Mouse (Mus musculus) midbrain, embryonic 16.5 days (tissue): ENCODE measurements around the gene Lyrm4. TPM values are rescaled to one million over a fixed set of nuclear protein-coding genes. Genes with fewer than 3 reads are reported as not detected.

Source experiments
- ATAC-seq: fragments of 200-750 bp; cut with Nextera tagmentation; 2 replicates; pipeline ENCODE4 v1.8.0; 2017; ENCODE audit warnings: moderate TSS enrichment
- H3K27ac ChIP-seq: fragments of 300-500 bp; sonication (generic); 2 replicates; pipeline ENCODE4 v1.5.1; 2014; ENCODE audit warnings: mild to moderate bottlenecking, low read length, mixed read lengths
- H3K27me3 ChIP-seq: fragments of 300-500 bp; sonication (generic); 2 replicates; pipeline ENCODE4 v1.6.1; 2014; ENCODE audit warnings: low read depth, low read length, mixed read lengths; ENCODE audit not compliant: control insufficient read depth, insufficient read depth
- H3K36me3 ChIP-seq: fragments of 300-500 bp; sonication (generic); 2 replicates; pipeline ENCODE4 v1.6.1; 2014; ENCODE audit warnings: mild to moderate bottlenecking, low read length, moderate library complexity, mixed read lengths; ENCODE audit not compliant: control insufficient read depth, insufficient read depth
- H3K4me1 ChIP-seq: fragments of 300-500 bp; sonication (generic); 2 replicates; pipeline ENCODE4 v1.6.1; 2014; ENCODE audit warnings: mild to moderate bottlenecking, low read length, mixed read lengths; ENCODE audit not compliant: control insufficient read depth, insufficient read depth
- H3K4me2 ChIP-seq: fragments of 300-500 bp; sonication (generic); 2 replicates; pipeline ENCODE4 v1.6.1; 2014; ENCODE audit warnings: mild to moderate bottlenecking, low read length, mixed read lengths
- H3K4me3 ChIP-seq: fragments of 300-500 bp; sonication (generic); 2 replicates; pipeline ENCODE4 v1.5.1; 2014; ENCODE audit warnings: low read depth, mild to moderate bottlenecking, low read length, moderate library complexity, mixed read lengths
- H3K9ac ChIP-seq: fragments of 300-500 bp; sonication (generic); 2 replicates; pipeline ENCODE4 v1.6.1; 2014; ENCODE audit warnings: low read depth, low read length, mixed read lengths
- H3K9me3 ChIP-seq: fragments of 300-500 bp; sonication (generic); replicated peaks from 2 replicates; pipeline ENCODE4 v1.6.1; 2014; ENCODE audit warnings: mild to moderate bottlenecking, low read length, mixed read lengths; ENCODE audit not compliant: control insufficient read depth, poor library complexity, severe bottlenecking
- WGBS: fragments of 180-500 bp; shearing (Covaris S2); extraction: QIAGEN DNeasy Blood & Tissue Kit; methylation state at CpG from one replicate; pipeline ENCODE4 v1.1.7; 2014; 5-methylcytosine and 5-hydroxymethylcytosine counted together
- polyA plus RNA-seq: library from polyadenylated mRNA; unstranded; fragments of >200 nt; fragmentation: Nextera tagmentation; extraction: Ambion mirVana; gene quantifications from 2 replicates; pipeline ENCODE4 v1.2.1, GENCODE M21; 2015

Gene Lyrm4
- polyA plus RNA-seq, 1 experiment from 2014 or later = 45.5 TPM

DNA sequence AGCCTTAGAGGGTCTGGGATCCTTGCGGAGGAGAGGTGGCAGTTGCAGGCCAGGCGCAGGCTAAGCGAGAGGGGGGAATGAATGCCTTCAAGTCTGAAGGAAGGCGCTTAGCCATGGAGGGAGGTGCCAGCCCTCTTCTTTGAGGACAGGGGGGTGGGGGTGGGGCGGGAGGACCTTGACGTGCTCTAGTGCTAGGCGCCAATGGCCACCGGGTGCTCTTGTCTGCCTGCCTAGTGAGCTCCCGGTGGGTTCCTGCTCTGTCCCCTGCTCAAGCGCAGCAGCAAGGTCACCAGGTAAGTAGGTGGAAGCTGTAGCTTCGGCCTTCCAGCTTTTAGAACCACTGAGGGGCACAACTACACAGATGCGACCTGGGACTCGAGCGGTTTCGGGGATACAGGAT is 149.6 kb downstream of the Lyrm4 start:
- Histone ChIP-seq H3K36me3 (no peaks in the 10 kb centered on the region), H3K9ac (peak overlapping the region; percentile 68; the same call in 1 of the 2 replicates), H3K9me3 (no peaks in the 10 kb centered on the region), H3K4me2 (peak overlapping the region; percentile 100), H3K27ac (no peak overlapping the region), H3K4me1 (peaks cover 14% of the 10 kb centered on the region; the same call in 1 of the 2 replicates), H3K4me3 (peak overlapping the region; percentile 51), H3K27me3 (peaks cover 18% of the 10 kb centered on the region)
- 4% methylated on average over 14 of the region's 15 CpGs for WGBS
- no peak for ATAC-seq

DNA sequence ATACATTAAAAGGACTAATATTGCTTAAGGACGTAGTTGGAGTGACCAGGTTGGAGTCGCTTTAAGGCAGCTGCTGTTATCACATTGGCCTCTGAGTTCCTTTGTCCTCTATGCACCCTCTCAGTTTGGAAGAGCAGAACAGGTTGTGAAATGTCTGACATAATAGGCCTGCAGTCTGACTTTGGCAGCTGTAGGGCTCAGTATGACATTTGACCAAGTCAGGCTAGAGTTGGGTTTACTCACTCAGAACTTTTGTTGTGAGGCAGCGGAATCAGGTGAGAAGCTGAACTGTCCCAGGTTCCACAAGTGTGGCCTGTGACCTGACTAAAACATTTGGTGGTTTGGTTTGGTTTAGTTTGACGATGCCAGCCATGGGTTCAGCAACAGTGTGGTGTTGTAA is 153.7 kb downstream of the Lyrm4 start:
- Histone ChIP-seq H3K36me3 (no peaks in the 10 kb centered on the region), H3K9me3 (no peaks in the 10 kb centered on the region), H3K9ac (no peak overlapping the region), H3K4me2 (no peak overlapping the region), H3K27ac (no peak overlapping the region), H3K27me3 (peaks cover 11% of the 10 kb centered on the region), H3K4me3 (no peak overlapping the region), H3K4me1 (peaks cover 8% of the 10 kb centered on the region; the same call in 1 of the 2 replicates)
- WGBS = 92% methylated on average over 4 of the region's 4 CpGs
- ATAC-seq = no peak

DNA sequence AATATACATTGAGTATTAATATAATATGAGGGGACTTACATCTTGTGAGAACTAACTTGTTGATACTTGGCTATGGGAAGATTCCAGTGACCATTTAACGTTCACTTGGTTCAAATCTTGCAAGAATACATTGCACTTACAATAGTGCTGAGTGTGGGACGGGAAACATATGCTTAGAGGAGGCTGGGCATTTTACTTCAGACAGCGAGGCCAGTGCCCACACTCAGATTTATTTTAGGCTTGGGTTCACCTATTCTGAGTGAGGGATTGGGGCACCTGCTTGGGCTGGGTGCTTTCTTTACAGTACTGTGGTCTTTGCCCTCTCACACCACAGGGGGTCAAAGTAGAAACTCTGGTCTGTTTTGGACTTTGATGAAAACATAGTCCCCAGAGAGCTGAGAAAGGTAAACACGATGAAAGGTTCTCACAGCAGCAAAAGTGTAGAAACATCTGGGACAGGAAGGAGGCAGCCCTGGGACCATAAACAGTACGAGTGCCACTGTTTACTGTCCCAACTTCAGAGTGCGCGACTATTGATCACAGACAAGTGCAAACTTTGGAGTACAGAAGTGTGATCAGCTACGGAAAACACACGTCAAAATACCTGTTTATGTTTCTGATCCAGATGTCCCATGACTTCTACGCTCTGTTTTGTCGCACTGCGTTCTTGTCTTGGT is 157.8 kb downstream of the Lyrm4 start:
- Histone ChIP-seq H3K4me2 (no peak overlapping the region), H3K9me3 (no peaks in the 10 kb centered on the region), H3K9ac (no peak overlapping the region), H3K36me3 (no peaks in the 10 kb centered on the region), H3K27ac (no peak overlapping the region), H3K4me1 (no peaks in the 10 kb centered on the region), H3K27me3 (no peaks in the 10 kb centered on the region), H3K4me3 (no peak overlapping the region)
- ATAC-seq = no peak
- WGBS = 82% methylated on average over 12 of the region's 12 CpGs

DNA sequence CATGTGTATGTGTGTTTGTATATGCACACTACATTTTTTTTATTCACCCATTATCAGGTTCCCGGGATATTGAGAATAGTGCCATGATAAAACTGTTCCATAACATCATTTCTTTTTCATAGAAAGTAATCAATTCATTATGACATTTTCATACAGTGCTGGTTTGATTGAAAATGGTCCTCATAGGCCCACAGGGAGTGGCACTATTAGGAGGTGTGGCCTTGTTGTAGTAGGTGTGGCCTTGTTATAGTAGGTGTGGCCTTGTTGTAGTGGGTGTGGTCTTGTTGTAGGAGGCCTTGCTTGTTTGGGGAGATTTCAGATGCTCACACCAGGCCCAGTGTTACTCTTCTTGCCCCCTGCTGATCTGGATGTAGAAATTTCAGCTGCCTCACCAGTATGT is 158.8 kb downstream of the Lyrm4 start, which contains the start of gene Ppp1r3g:
TSS of gene Ppp1r3g (plus strand) at position 301 of the 400 bp plus-strand sequence.
- 100% methylated on average over 1 of the region's 1 CpGs for WGBS
- Histone ChIP-seq H3K4me3 (no peak within 1 kb of the TSS), H3K9ac (no peak within 1 kb of the TSS)

DNA sequence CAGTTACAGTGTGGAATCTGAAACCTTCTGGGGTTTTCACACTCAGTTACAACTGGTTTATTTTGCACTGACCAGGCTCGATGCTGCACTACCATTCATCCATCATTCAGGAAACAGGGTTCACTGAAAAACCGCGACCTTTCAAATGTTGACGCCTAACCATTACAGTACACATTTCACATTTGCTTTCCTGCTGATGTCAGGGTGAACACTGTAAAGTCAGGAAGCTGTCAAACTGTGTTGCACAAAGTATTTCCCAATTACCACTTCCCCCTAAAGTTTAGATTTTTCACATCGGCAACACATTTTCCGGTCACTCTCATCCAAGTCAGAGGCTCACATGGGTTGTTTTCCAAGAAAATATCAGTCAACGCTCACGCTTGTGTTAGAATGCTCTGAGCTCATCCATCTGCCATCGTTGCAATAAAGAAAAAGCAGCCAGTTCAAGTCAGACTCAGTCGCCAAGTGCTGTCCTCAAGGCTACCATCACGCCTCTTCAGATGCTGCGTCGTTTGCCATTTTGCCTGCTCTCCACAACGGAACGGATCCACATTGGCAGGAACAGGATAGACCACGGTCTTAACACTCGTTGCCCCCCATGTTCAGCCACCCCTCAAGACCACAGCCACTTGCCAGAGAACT is 167.4 kb downstream of the Lyrm4 start:
- H3K9me3 ChIP-seq = no peaks in the 10 kb centered on the region
- no peaks in the 10 kb centered on the region for H3K4me1 ChIP-seq
- H3K36me3 ChIP-seq = no peaks in the 10 kb centered on the region
- no peaks in the 10 kb centered on the region for H3K27me3 ChIP-seq
- no peak overlapping the region for H3K27ac ChIP-seq
- H3K4me2 ChIP-seq = no peak overlapping the region
- WGBS = 90% methylated on average over 17 of the region's 17 CpGs
- H3K4me3 ChIP-seq = no peak overlapping the region
- ATAC-seq = no peak
- H3K9ac ChIP-seq = no peak overlapping the region

More for the DNA sequence above, 158.8 kb downstream of the Lyrm4 start, which contains the start of gene Ppp1r3g:
- no peak within 1 kb of the TSS for H3K4me2 ChIP-seq
- no peak for ATAC-seq
- no peaks in the 10 kb centered on the region for H3K36me3 ChIP-seq
- H3K4me1 ChIP-seq = no peaks in the 10 kb centered on the region
- no peaks in the 10 kb centered on the region for H3K9me3 ChIP-seq
- H3K27ac ChIP-seq = no peak within 1 kb of the TSS
- no peaks in the 10 kb centered on the region for H3K27me3 ChIP-seq

DNA sequence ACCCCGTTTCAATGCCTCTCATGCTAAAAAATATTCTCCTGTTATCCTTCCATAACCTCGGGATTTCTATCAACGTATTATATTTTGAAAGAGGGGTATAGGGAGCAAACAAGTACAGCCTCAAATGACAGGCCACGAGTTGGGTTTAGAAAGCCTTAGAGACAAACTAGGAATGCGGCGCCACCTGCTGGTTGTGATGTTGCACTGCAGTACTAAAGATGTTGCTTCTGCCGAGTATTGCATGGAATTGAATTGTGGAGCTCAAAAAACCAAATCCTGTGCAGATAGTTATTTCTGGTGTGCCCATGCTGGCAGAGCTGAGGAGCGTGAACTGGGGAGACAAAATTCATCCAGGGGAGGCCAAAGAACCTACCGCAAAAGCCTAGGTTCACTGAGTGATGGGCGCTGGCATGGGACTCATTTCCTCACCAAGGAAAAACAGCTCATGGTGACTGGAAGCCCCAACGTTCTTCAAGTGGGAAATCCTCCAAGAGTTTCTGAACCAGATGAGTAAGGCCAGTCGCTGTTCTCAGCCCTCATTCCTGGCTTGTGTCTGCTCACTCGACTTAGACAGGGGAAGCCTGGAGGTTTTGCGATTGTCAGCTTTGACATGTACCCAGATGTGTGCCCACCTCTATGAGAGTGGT is 169.8 kb downstream of the Lyrm4 start:
- H3K9me3 ChIP-seq = no peaks in the 10 kb centered on the region
- no peaks in the 10 kb centered on the region for H3K4me1 ChIP-seq
- H3K4me3 ChIP-seq = no peak overlapping the region
- peak; percentile 78 for ATAC-seq
- H3K9ac ChIP-seq = no peak overlapping the region
- no peaks in the 10 kb centered on the region for H3K36me3 ChIP-seq
- no peak overlapping the region; the same call in 1 of the 2 replicates for H3K27ac ChIP-seq
- no peak overlapping the region for H3K4me2 ChIP-seq
- WGBS = 29% methylated on average over 14 of the region's 14 CpGs
- no peaks in the 10 kb centered on the region for H3K27me3 ChIP-seq

DNA sequence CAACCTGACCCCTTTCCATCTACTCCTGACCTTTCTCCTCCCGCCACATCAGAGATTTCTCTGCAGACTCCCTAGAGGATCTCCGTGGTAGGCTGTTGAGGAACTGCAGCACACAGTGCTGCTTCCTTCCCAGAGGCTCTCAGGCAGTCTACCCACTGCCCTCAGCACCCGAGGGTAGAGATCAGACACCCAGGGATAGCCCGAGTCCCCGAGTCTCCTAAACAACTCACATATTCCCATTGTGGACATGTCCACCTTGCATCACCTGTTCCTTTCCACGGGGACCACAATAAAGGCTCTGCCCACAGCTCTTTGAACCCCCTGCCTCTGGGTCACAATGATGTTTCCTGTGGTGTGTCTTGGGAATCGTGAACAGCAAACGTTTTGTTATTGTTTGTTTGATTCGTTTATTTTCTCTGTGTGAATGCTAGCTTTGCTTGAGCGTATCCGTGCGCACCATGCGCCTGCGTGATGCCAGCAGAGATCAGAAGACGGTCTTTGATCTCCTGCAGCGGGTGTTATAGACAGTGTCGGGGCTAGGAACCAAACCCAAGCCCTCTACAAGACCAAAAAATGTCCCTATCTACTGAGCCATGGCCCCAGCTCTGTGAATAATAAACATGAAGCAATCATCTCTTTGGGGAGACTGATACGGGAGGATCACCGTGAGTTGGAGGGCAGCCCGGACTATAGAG is 170.5 kb downstream of the Lyrm4 start:
- 73% methylated on average over 20 of the region's 20 CpGs for WGBS
- no peak overlapping the region for H3K9ac ChIP-seq
- no peak overlapping the region for H3K27ac ChIP-seq
- no peaks in the 10 kb centered on the region for H3K36me3 ChIP-seq
- H3K4me3 ChIP-seq = no peak overlapping the region
- H3K27me3 ChIP-seq = no peaks in the 10 kb centered on the region
- peak; percentile 46 for ATAC-seq
- H3K4me2 ChIP-seq = no peak overlapping the region
- H3K9me3 ChIP-seq = no peaks in the 10 kb centered on the region
- H3K4me1 ChIP-seq = no peaks in the 10 kb centered on the region

DNA sequence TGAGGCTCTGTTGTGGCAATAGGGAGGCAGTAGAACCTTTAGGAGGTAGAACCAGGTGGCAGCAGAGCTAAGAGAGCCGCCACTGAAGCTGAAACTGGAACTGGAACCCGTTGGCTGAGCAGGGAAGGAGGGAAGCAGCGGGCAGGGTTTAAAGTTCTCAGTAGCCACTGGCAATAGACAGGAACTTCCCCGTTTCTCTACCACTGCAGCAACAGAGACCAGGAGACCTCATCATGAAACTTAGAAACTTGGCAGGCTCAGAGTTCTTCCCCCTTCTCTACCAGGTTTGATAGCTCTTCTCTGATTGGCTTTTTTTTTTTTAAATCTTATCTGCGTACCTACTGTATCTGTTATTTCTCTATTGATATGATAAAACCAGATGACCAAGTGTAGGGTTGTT is 176.4 kb downstream of the Lyrm4 start:
- no peak overlapping the region for H3K9ac ChIP-seq
- H3K27ac ChIP-seq = no peak overlapping the region
- H3K4me3 ChIP-seq = no peak overlapping the region
- no peaks in the 10 kb centered on the region for H3K27me3 ChIP-seq
- 91% methylated on average over 5 of the region's 5 CpGs for WGBS
- no peaks in the 10 kb centered on the region for H3K9me3 ChIP-seq
- H3K4me2 ChIP-seq = no peak overlapping the region
- H3K36me3 ChIP-seq = no peaks in the 10 kb centered on the region
- ATAC-seq = no peak
- H3K4me1 ChIP-seq = no peaks in the 10 kb centered on the region
